Mouse (Mus musculus) liver, embryonic 18 days (tissue): ENCODE data around the gene Cldn4. TPM values are rescaled to one million over a fixed set of nuclear protein-coding genes. Genes with fewer than 3 reads are reported as not detected.

Experiments used
- polyA plus RNA-seq: library from polyadenylated mRNA; depleted of rRNA; stranded (reverse); fragments of >200 nt; gene quantifications from 2 replicates; pipeline ENCODE4 v1.2.3, GENCODE M21; 2012; rRNA removed

Cldn4 gene
- polyA plus RNA-seq = 0.77 and 0.88 TPM in 2 replicates

DNA sequence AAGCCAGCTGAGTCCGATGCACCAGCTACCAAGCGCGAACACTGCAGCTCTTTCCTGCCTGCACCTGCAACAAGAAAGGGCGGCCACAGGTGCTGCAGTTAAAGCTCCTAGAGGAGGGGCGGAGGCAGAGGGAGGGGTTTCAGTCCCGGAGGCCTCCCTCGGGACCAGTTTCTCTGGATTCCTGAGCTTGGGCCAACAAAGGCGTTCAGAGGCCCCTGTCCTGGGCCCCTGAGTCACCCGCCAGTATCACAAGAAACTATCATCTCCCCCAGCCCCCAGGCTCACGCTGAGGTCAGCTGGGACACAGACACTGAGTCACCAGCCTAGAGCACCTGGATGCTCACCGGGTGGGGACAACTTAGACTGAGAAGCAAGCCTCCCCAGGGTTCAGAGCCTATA is at the start of gene Cldn4:
TSS of gene Cldn4 (minus strand) at position 78 of the 399 bp plus-strand sequence.

GRCm38 (mm10) chr5:134985633-134986297 is 39.0 kb upstream of the Cldn4 start, which contains the start of gene Cldn3:
Gene Cldn3 (plus strand): TSS chr5:134986214.

GRCm38 (mm10) chr5:134932179-134932902 is 14.4 kb downstream of the Cldn4 start, which contains the start of gene Mettl27:
Gene Mettl27 (plus strand): TSS chr5:134932368.

DNA sequence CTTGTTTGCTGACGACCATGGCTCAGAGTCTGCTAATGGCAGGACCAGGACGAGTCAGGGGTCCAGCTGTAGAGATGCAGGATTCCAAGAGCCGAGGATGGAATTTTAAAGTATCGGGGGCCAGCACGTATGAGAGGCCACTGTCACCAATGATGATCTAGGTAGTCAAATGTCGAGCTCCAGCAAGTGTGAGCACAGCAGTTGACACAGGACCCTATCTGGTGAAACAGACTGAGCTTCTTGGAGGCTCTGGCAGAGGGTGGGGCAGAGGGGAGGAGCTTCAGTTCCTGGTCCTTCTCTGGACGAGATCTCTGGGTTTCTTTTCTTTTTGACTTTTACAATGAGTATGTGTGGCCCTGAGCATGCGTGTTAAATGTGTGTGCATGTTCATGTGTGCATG is 31.4 kb downstream of the Cldn4 start, which contains the start of gene Cldn13:
TSS of gene Cldn13 (minus strand) at position 216 of the 400 bp plus-strand sequence.

GRCm38 (mm10) chr5:134906633-134907032 is 40.1 kb downstream of the Cldn4 start, which contains the start of gene Tmem270:
Gene Tmem270 (minus strand): TSS chr5:134906733.

Other genes with a start within 250 kb of the Cldn4 start
- gene Eln, start 199.6 kb downstream of the Cldn4 start, polyA plus RNA-seq = 16.8 and 18.3 TPM in 2 replicates
- gene Tmem270, start 40.2 kb downstream of the Cldn4 start, polyA plus RNA-seq = 0.04 TPM in 1 of 2 replicates, not detected in the other
- 72.8 and 89.4 TPM in 2 replicates for gene Cldn13, start 31.4 kb downstream of the Cldn4 start, polyA plus RNA-seq
- 11.7 and 14.0 TPM in 2 replicates for gene Mettl27, start 14.6 kb downstream of the Cldn4 start, polyA plus RNA-seq
- 4.7 and 6.8 TPM in 2 replicates for gene Cldn3, start 39.3 kb upstream of the Cldn4 start, polyA plus RNA-seq
- 32.2 and 35.0 TPM in 2 replicates for gene Abhd11, start 62.2 kb upstream of the Cldn4 start, polyA plus RNA-seq
- gene Stx1a, start 76.5 kb upstream of the Cldn4 start, polyA plus RNA-seq = 4.6 and 4.8 TPM in 2 replicates
- gene Dnajc30, start 117.3 kb upstream of the Cldn4 start, polyA plus RNA-seq = 14.4 and 14.5 TPM in 2 replicates
- gene Bud23, start 118.0 kb upstream of the Cldn4 start, polyA plus RNA-seq = 31.9 and 33.4 TPM in 2 replicates
- gene Vps37d, start 131.3 kb upstream of the Cldn4 start, polyA plus RNA-seq = 0.45 and 0.55 TPM in 2 replicates
- gene Mlxipl, start 143.0 kb upstream of the Cldn4 start, polyA plus RNA-seq = 23.7 and 27.5 TPM in 2 replicates
- 5.9 and 6.0 TPM in 2 replicates for gene Tbl2, start 202.7 kb upstream of the Cldn4 start, polyA plus RNA-seq
- gene Bcl7b, start 221.3 kb upstream of the Cldn4 start, polyA plus RNA-seq = 9.2 and 10.1 TPM in 2 replicates
- 13.8 and 16.7 TPM in 2 replicates for gene Baz1b, start 240.3 kb upstream of the Cldn4 start, polyA plus RNA-seq